Mouse (Mus musculus): ENCODE measurements around the gene Mecom. TPM values are rescaled to one million over a fixed set of nuclear protein-coding genes. Genes with fewer than 3 reads are reported as not detected.
"Not testable (repeated sequence)": the region's sequence is repeated elsewhere in the genome, so short reads cannot be mapped to it uniquely, and the experiment has no call there.

Gene Mecom
- polyA plus RNA-seq, 1 experiment, result 1.8 TPM

GRCm38 (mm10) chr3:30592418-30592853, 44.6 kb upstream of the Mecom start:
- H3K4me3 ChIP-seq, result no peak overlapping the region
- no peak for TF ChIP-seq TCF3 (IDR thresholded peaks at IDR 0.05; ENCODE audit: insufficient read length, low read depth)
- TF ChIP-seq USF1 (IDR thresholded peaks at IDR 0.05; ENCODE audit: low read depth), result no peak
- no peak for TF ChIP-seq REST (IDR thresholded peaks at IDR 0.05; ENCODE audit: insufficient read depth, insufficient read length)
- TF ChIP-seq MYOG (IDR thresholded peaks at IDR 0.05; ENCODE audit: control insufficient read depth in 1 of 3, insufficient read depth in 1 of 3, insufficient read length in 2 of 3, low read depth in 2 of 3), result no peak
- TF ChIP-seq POLR2A (IDR thresholded peaks at IDR 0.05; ENCODE audit: insufficient read length, low read depth), result no peak
- TF ChIP-seq POLR2AphosphoS2 (IDR thresholded peaks at IDR 0.05; ENCODE audit: insufficient read length, low read depth), result no peak
- TF ChIP-seq E2F4 (IDR thresholded peaks at IDR 0.05; ENCODE audit: insufficient read depth), result no peak
- TF ChIP-seq MAX (IDR thresholded peaks at IDR 0.05; ENCODE audit: low read depth), result no peak
- no peak for TF ChIP-seq SRF (IDR thresholded peaks at IDR 0.05; ENCODE audit: control insufficient read depth, insufficient read length, low read depth)
- no peak for TF ChIP-seq TCF12 (IDR thresholded peaks at IDR 0.05; ENCODE audit: insufficient read depth, poor library complexity, severe bottlenecking)
- TF ChIP-seq CEBPB (IDR thresholded peaks at IDR 0.05; ENCODE audit: insufficient read depth, poor library complexity, severe bottlenecking), result no peak
- TF ChIP-seq MYOD1 (IDR thresholded peaks at IDR 0.05; ENCODE audit: control insufficient read depth in 1 of 3, insufficient read length in 2 of 3, low read depth in 2 of 3), result no peak
- H3K27me3 ChIP-seq (ENCODE audit: control insufficient read depth, insufficient read depth, insufficient read length), result no peaks in the 10 kb centered on the region
- no peak overlapping the region for H3ac ChIP-seq (ENCODE audit: control insufficient read depth, insufficient read length)
- H3K79me2 ChIP-seq (ENCODE audit: control insufficient read depth, insufficient read depth), result no peaks in the 10 kb centered on the region
- no peak overlapping the region for H3K4me2 ChIP-seq (ENCODE audit: low read depth)
- no peaks in the 10 kb centered on the region for H3K36me3 ChIP-seq (ENCODE audit: control insufficient read depth, insufficient read depth)

GRCm38 (mm10) chr3:30588865-30589264, 41.1 kb upstream of the Mecom start:
- no peaks in the 10 kb centered on the region for H3K79me2 ChIP-seq (ENCODE audit: control insufficient read depth, insufficient read depth)
- H3ac ChIP-seq (ENCODE audit: control insufficient read depth, insufficient read length), result no peak overlapping the region
- H3K27me3 ChIP-seq (ENCODE audit: control insufficient read depth, insufficient read depth, insufficient read length), result no peaks in the 10 kb centered on the region
- no peak overlapping the region for H3K4me3 ChIP-seq
- no peaks in the 10 kb centered on the region for H3K36me3 ChIP-seq (ENCODE audit: control insufficient read depth, insufficient read depth)
- H3K4me2 ChIP-seq (ENCODE audit: low read depth), result no peak overlapping the region
- no peak for TF ChIP-seq TCF12 (IDR thresholded peaks at IDR 0.05; ENCODE audit: insufficient read depth, poor library complexity, severe bottlenecking)
- peak; percentile 30 for TF ChIP-seq USF1 (IDR thresholded peaks at IDR 0.05; ENCODE audit: low read depth)

- H3K79me2 ChIP-seq (ENCODE audit: control insufficient read depth, insufficient read depth), result no peaks in the 10 kb centered on the region
- no peak overlapping the region for H3K4me3 ChIP-seq
- TF ChIP-seq USF1 (IDR thresholded peaks at IDR 0.05; ENCODE audit: low read depth) (no peak), SRF (IDR thresholded peaks at IDR 0.05; ENCODE audit: control insufficient read depth, insufficient read length, low read depth) (no peak), E2F4 (IDR thresholded peaks at IDR 0.05; ENCODE audit: insufficient read depth) (no peak), CEBPB (IDR thresholded peaks at IDR 0.05; ENCODE audit: insufficient read depth, poor library complexity, severe bottlenecking) (no peak)
- H3K27me3 ChIP-seq (ENCODE audit: control insufficient read depth, insufficient read depth, insufficient read length), result no peaks in the 10 kb centered on the region
- H3K4me2 ChIP-seq (ENCODE audit: low read depth), result no peak overlapping the region
- no peak overlapping the region for H3ac ChIP-seq (ENCODE audit: control insufficient read depth, insufficient read length)
- H3K36me3 ChIP-seq (ENCODE audit: control insufficient read depth, insufficient read depth), result no peaks in the 10 kb centered on the region
Observed at GRCm38 (mm10) chr3:30573549-30573948, 25.7 kb upstream of the Mecom start.

- H3ac ChIP-seq (ENCODE audit: control insufficient read depth, insufficient read length); H3K4me3 ChIP-seq; H3K27me3 ChIP-seq (ENCODE audit: control insufficient read depth, insufficient read depth, insufficient read length); H3K4me2 ChIP-seq (ENCODE audit: low read depth); H3K36me3 ChIP-seq (ENCODE audit: control insufficient read depth, insufficient read depth); H3K79me2 ChIP-seq (ENCODE audit: control insufficient read depth, insufficient read depth): not testable (repeated sequence)
Observed at GRCm38 (mm10) chr3:30566333-30566732, 18.5 kb upstream of the Mecom start.

GRCm38 (mm10) chr3:30560677-30561314, 13.0 kb upstream of the Mecom start:
- Histone ChIP-seq H3ac (ENCODE audit: control insufficient read depth, insufficient read length) (no peak overlapping the region), H3K36me3 (ENCODE audit: control insufficient read depth, insufficient read depth) (no peaks in the 10 kb centered on the region), H3K79me2 (ENCODE audit: control insufficient read depth, insufficient read depth) (no peaks in the 10 kb centered on the region), H3K27me3 (ENCODE audit: control insufficient read depth, insufficient read depth, insufficient read length) (no peaks in the 10 kb centered on the region), H3K4me3 (no peak overlapping the region), H3K4me2 (ENCODE audit: low read depth) (peak overlapping the region; percentile 26)
- TF ChIP-seq E2F4 (IDR thresholded peaks at IDR 0.05; ENCODE audit: insufficient read depth) (no peak), POLR2AphosphoS2 (IDR thresholded peaks at IDR 0.05; ENCODE audit: insufficient read length, low read depth) (no peak), REST (IDR thresholded peaks at IDR 0.05; ENCODE audit: insufficient read depth, insufficient read length) (no peak), SRF (IDR thresholded peaks at IDR 0.05; ENCODE audit: control insufficient read depth, insufficient read length, low read depth) (no peak), MYOD1 (IDR thresholded peaks at IDR 0.05; ENCODE audit: control insufficient read depth in 1 of 3, insufficient read length in 2 of 3, low read depth in 2 of 3) (no peak), USF1 (IDR thresholded peaks at IDR 0.05; ENCODE audit: low read depth) (no peak), MAX (IDR thresholded peaks at IDR 0.05; ENCODE audit: low read depth) (no peak), POLR2A (IDR thresholded peaks at IDR 0.05; ENCODE audit: insufficient read length, low read depth) (no peak)

- H3K27me3 ChIP-seq (ENCODE audit: control insufficient read depth, insufficient read depth, insufficient read length), result no peaks in the 10 kb centered on the region
- TF ChIP-seq POLR2A (IDR thresholded peaks at IDR 0.05; ENCODE audit: insufficient read length, low read depth) (no peak), POLR2AphosphoS2 (IDR thresholded peaks at IDR 0.05; ENCODE audit: insufficient read length, low read depth) (no peak), CEBPB (IDR thresholded peaks at IDR 0.05; ENCODE audit: insufficient read depth, poor library complexity, severe bottlenecking) (no peak), USF1 (IDR thresholded peaks at IDR 0.05; ENCODE audit: low read depth) (no peak), MAX (IDR thresholded peaks at IDR 0.05; ENCODE audit: low read depth) (no peak), MYOD1 (IDR thresholded peaks at IDR 0.05; ENCODE audit: control insufficient read depth in 1 of 3, insufficient read length in 2 of 3, low read depth in 2 of 3) (no peak), SRF (IDR thresholded peaks at IDR 0.05; ENCODE audit: control insufficient read depth, insufficient read length, low read depth) (no peak), TCF3 (IDR thresholded peaks at IDR 0.05; ENCODE audit: insufficient read length, low read depth) (no peak), REST (IDR thresholded peaks at IDR 0.05; ENCODE audit: insufficient read depth, insufficient read length) (no peak), TCF12 (IDR thresholded peaks at IDR 0.05; ENCODE audit: insufficient read depth, poor library complexity, severe bottlenecking) (no peak), MYOG (IDR thresholded peaks at IDR 0.05; ENCODE audit: control insufficient read depth in 1 of 3, insufficient read depth in 1 of 3, insufficient read length in 2 of 3, low read depth in 2 of 3) (no peak)
- no peak overlapping the region for H3ac ChIP-seq (ENCODE audit: control insufficient read depth, insufficient read length)
- no peak overlapping the region for H3K4me3 ChIP-seq
- H3K79me2 ChIP-seq (ENCODE audit: control insufficient read depth, insufficient read depth), result no peaks in the 10 kb centered on the region
- H3K36me3 ChIP-seq (ENCODE audit: control insufficient read depth, insufficient read depth), result no peaks in the 10 kb centered on the region
- H3K4me2 ChIP-seq (ENCODE audit: low read depth), result no peak overlapping the region
Observed at GRCm38 (mm10) chr3:30553741-30554140, 5.9 kb upstream of the Mecom start.
